Mouse (Mus musculus): ENCODE data around the gene Tas2r144. TPM values are rescaled to one million over a fixed set of nuclear protein-coding genes. Genes with fewer than 3 reads are reported as not detected.

The Tas2r144 gene
- polyA plus RNA-seq, 1 experiment from 2014 or later: not detected

- 0 out of 2 replicates have a peak, but pooled peaks cover 2% of the 10 kb centered on the region for H3K27me3 ChIP-seq (ENCODE audit: control insufficient read depth, insufficient read depth, low read length)
- no peak overlapping the region for H3K27ac ChIP-seq (replicated peaks in 1 of 2; ENCODE audit: control insufficient read depth in 1 of 2, insufficient read depth in 1 of 2, low read depth in 2 of 2, low read length in 2 of 2)
- ATAC-seq (ENCODE audit: insufficient number of reproducible peaks, insufficient read depth, low FRiP score, low read depth): no peak
- no peaks in the 10 kb centered on the region for H3K36me3 ChIP-seq (ENCODE audit: control insufficient read depth, insufficient read depth, low read length)
- no peak overlapping the region for H3K9ac ChIP-seq (ENCODE audit: low read length)
- 72% methylated on average over 4 of the region's 4 CpGs for WGBS
- H3K9me3 ChIP-seq (ENCODE audit: control insufficient read depth, low read length): no peaks in the 10 kb centered on the region
- H3K4me1 ChIP-seq (ENCODE audit: control insufficient read depth in 2 of 2, insufficient read depth in 2 of 2, low read length in 2 of 2): peaks cover 0 to 2% of the 10 kb centered on the region in 2 experiments; a peak in 1 of 4 replicates
- H3K4me2 ChIP-seq (ENCODE audit: low read length): no peak overlapping the region
- no peak overlapping the region for H3K4me3 ChIP-seq (ENCODE audit: control insufficient read depth in 1 of 2, insufficient read depth in 1 of 2, low read depth in 1 of 2, low read length in 2 of 2)
Observed at GRCm38 (mm10) chr6:42251791-42252190, 36.7 kb downstream of the Tas2r144 start.

- Histone ChIP-seq H3K27me3 (ENCODE audit: control insufficient read depth, insufficient read depth, low read length) (0 out of 2 replicates have a peak, but pooled peaks cover 2% of the 10 kb centered on the region), H3K36me3 (ENCODE audit: control insufficient read depth, insufficient read depth, low read length) (no peaks in the 10 kb centered on the region), H3K4me1 (ENCODE audit: control insufficient read depth in 2 of 2, insufficient read depth in 2 of 2, low read length in 2 of 2) (peaks cover 2 to 3% of the 10 kb centered on the region in 2 experiments; a peak in 2 of 4 replicates), H3K27ac (replicated peaks in 1 of 2; ENCODE audit: control insufficient read depth in 1 of 2, insufficient read depth in 1 of 2, low read depth in 2 of 2, low read length in 2 of 2) (no peak overlapping the region), H3K4me2 (ENCODE audit: low read length) (no peak overlapping the region), H3K9ac (ENCODE audit: low read length) (no peak overlapping the region), H3K4me3 (ENCODE audit: control insufficient read depth in 1 of 2, insufficient read depth in 1 of 2, low read depth in 1 of 2, low read length in 2 of 2) (no peak overlapping the region), H3K9me3 (ENCODE audit: control insufficient read depth, low read length) (no peaks in the 10 kb centered on the region)
- ATAC-seq (ENCODE audit: insufficient number of reproducible peaks, insufficient read depth, low FRiP score, low read depth): no peak
- whole genome bisulfite sequencing: 82% methylated on average over 2 of the region's 2 CpGs
Observed at GRCm38 (mm10) chr6:42253103-42253502, 38.0 kb downstream of the Tas2r144 start.

- H3K27ac ChIP-seq (replicated peaks in 1 of 2; ENCODE audit: control insufficient read depth in 1 of 2, insufficient read depth in 1 of 2, low read depth in 2 of 2, low read length in 2 of 2): no peak overlapping the region
- H3K4me1 ChIP-seq (ENCODE audit: control insufficient read depth in 2 of 2, insufficient read depth in 2 of 2, low read length in 2 of 2): peaks cover 0 to 6% of the 10 kb centered on the region in 2 experiments; a peak in 2 of 4 replicates
- no peak for ATAC-seq (ENCODE audit: insufficient number of reproducible peaks, insufficient read depth, low FRiP score, low read depth)
- no peaks in the 10 kb centered on the region for H3K9me3 ChIP-seq (ENCODE audit: control insufficient read depth, low read length)
- H3K9ac ChIP-seq (ENCODE audit: low read length): no peak overlapping the region
- no peaks in the 10 kb centered on the region for H3K27me3 ChIP-seq (ENCODE audit: control insufficient read depth, insufficient read depth, low read length)
- no peak overlapping the region for H3K4me3 ChIP-seq (ENCODE audit: control insufficient read depth in 1 of 2, insufficient read depth in 1 of 2, low read depth in 1 of 2, low read length in 2 of 2)
- no peaks in the 10 kb centered on the region for H3K36me3 ChIP-seq (ENCODE audit: control insufficient read depth, insufficient read depth, low read length)
- H3K4me2 ChIP-seq (ENCODE audit: low read length): 0 out of 2 replicates have a peak overlapping the region, but pooled peaks have one; percentile 25
- WGBS: 14% methylated on average over 11 of the region's 11 CpGs
Observed at GRCm38 (mm10) chr6:42257303-42257863, 42.3 kb downstream of the Tas2r144 start.

GRCm38 (mm10) chr6:42260430-42260829 lies 45.3 kb downstream of the Tas2r144 start:
- no peaks in the 10 kb centered on the region for H3K27me3 ChIP-seq (ENCODE audit: control insufficient read depth, insufficient read depth, low read length)
- no peak overlapping the region for H3K9ac ChIP-seq (ENCODE audit: low read length)
- H3K4me2 ChIP-seq (ENCODE audit: low read length): no peak overlapping the region
- no peaks in the 10 kb centered on the region for H3K36me3 ChIP-seq (ENCODE audit: control insufficient read depth, insufficient read depth, low read length)
- peaks cover 0 to 6% of the 10 kb centered on the region in 2 experiments; a peak in 2 of 4 replicates for H3K4me1 ChIP-seq (ENCODE audit: control insufficient read depth in 2 of 2, insufficient read depth in 2 of 2, low read length in 2 of 2)
- WGBS: 38% methylated on average over 6 of the region's 6 CpGs
- no peaks in the 10 kb centered on the region for H3K9me3 ChIP-seq (ENCODE audit: control insufficient read depth, low read length)
- no peak for ATAC-seq (ENCODE audit: insufficient number of reproducible peaks, insufficient read depth, low FRiP score, low read depth)
- no peak overlapping the region for H3K27ac ChIP-seq (replicated peaks in 1 of 2; ENCODE audit: control insufficient read depth in 1 of 2, insufficient read depth in 1 of 2, low read depth in 2 of 2, low read length in 2 of 2)
- no peak overlapping the region for H3K4me3 ChIP-seq (ENCODE audit: control insufficient read depth in 1 of 2, insufficient read depth in 1 of 2, low read depth in 1 of 2, low read length in 2 of 2)

- H3K27ac ChIP-seq (replicated peaks in 1 of 2; ENCODE audit: control insufficient read depth in 1 of 2, insufficient read depth in 1 of 2, low read depth in 2 of 2, low read length in 2 of 2): no peak within 1 kb of the TSS
- H3K9ac ChIP-seq (ENCODE audit: low read length): peak within 1 kb of the TSS; percentile 50
- no peaks in the 10 kb centered on the region for H3K9me3 ChIP-seq (ENCODE audit: control insufficient read depth, low read length)
- WGBS: 12% methylated on average over 20 of the region's 20 CpGs
- ATAC-seq (ENCODE audit: insufficient number of reproducible peaks, insufficient read depth, low FRiP score, low read depth): no peak
- peak within 1 kb of the TSS; percentile 55 for H3K4me2 ChIP-seq (ENCODE audit: low read length)
- H3K4me1 ChIP-seq (ENCODE audit: control insufficient read depth in 2 of 2, insufficient read depth in 2 of 2, low read length in 2 of 2): peaks cover 0 to 11% of the 10 kb centered on the region in 2 experiments; a peak in 3 of 4 replicates
- no peaks in the 10 kb centered on the region for H3K27me3 ChIP-seq (ENCODE audit: control insufficient read depth, insufficient read depth, low read length)
- H3K36me3 ChIP-seq (ENCODE audit: control insufficient read depth, insufficient read depth, low read length): no peaks in the 10 kb centered on the region
- H3K4me3 ChIP-seq (ENCODE audit: control insufficient read depth in 1 of 2, insufficient read depth in 1 of 2, low read depth in 1 of 2, low read length in 2 of 2): no peak within 1 kb of the TSS
Observed at GRCm38 (mm10) chr6:42261524-42262170, 46.5 kb downstream of the Tas2r144 start, which contains the start of gene Tmem139. Gene Tmem139, plus strand, starts transcription at chr6:42261970.

- H3K4me2 ChIP-seq (ENCODE audit: low read length): peak within 1 kb of the TSS; percentile 77
- peak within 1 kb of the TSS; percentile 89 for H3K9ac ChIP-seq (ENCODE audit: low read length)
- no peaks in the 10 kb centered on the region for H3K9me3 ChIP-seq (ENCODE audit: control insufficient read depth, low read length)
- 0% methylated on average over 44 of the region's 51 CpGs for WGBS
- peaks cover 0 to 13% of the 10 kb centered on the region in 2 experiments; a peak in 3 of 4 replicates for H3K4me1 ChIP-seq (ENCODE audit: control insufficient read depth in 2 of 2, insufficient read depth in 2 of 2, low read length in 2 of 2)
- H3K4me3 ChIP-seq (ENCODE audit: control insufficient read depth in 1 of 2, insufficient read depth in 1 of 2, low read depth in 1 of 2, low read length in 2 of 2): peak within 1 kb of the TSS; percentile 61 to 99
- H3K36me3 ChIP-seq (ENCODE audit: control insufficient read depth, insufficient read depth, low read length): peaks cover 28% of the 10 kb centered on the region
- H3K27ac ChIP-seq (replicated peaks in 1 of 2; ENCODE audit: control insufficient read depth in 1 of 2, insufficient read depth in 1 of 2, low read depth in 2 of 2, low read length in 2 of 2): peak within 1 kb of the TSS; percentile 76 to 92
- ATAC-seq (ENCODE audit: insufficient number of reproducible peaks, insufficient read depth, low FRiP score, low read depth): peak; percentile 100
- H3K27me3 ChIP-seq (ENCODE audit: control insufficient read depth, insufficient read depth, low read length): no peaks in the 10 kb centered on the region
Observed at GRCm38 (mm10) chr6:42264626-42265312, 49.6 kb downstream of the Tas2r144 start, which contains the start of gene Casp2. Gene Casp2, plus strand, starts transcription at chr6:42264985.
